Mouse (Mus musculus): ENCODE measurements around the gene Samm50. TPM values are rescaled to one million over a fixed set of nuclear protein-coding genes. Genes with fewer than 3 reads are reported as not detected.

Gene Samm50
- polyA plus RNA-seq, 1 experiment from 2014 or later = 90.6 TPM

DNA sequence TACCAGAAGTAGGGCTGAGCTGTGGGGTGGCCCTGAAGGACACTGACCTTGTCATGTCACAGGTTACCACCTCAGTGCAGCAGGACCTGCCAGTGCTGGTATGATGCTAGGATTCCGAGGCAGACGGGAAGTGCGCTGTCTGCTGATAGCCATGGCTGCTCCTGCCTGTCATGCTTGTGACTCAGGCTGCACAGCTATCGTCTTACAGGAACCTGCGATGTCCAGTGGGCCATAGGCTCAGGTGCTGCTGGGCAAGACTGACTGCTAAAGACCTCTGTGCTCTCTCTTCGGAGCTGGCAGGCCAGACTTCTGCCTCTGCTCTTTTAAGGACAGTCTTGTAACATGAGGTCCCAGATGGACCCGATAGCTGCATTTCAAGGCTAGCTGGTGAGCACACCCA lies 22.4 kb downstream of the Samm50 start:
- 86% methylated on average over 7 of the region's 7 CpGs for whole genome bisulfite sequencing

DNA sequence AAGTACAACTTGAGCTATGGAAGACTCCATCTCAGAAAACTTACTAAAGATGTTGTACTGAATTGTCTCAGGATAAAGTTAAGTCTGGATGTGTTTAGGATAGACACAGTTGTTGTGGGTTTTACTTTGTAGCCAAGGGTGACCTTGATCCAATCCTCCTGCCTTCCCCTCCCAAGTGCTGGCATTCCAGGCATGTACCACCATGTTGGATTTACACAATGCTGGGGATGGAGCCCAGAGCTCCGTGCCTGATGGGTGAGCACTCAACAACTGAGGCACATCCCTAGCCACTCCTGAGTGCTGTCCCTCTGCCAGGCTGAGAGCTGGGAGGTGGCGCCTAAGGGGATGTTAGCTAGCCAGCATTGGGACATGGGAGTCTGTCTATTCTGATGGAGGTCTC lies 23.2 kb downstream of the Samm50 start:
- peaks cover 5% of the 10 kb centered on the region; the same call in 1 of the 2 replicates for H3K36me3 ChIP-seq (ENCODE audit: control insufficient read depth, insufficient read depth, low read length)
- H3K27me3 ChIP-seq (ENCODE audit: control insufficient read depth, insufficient read depth, low read depth, low read length) = no peaks in the 10 kb centered on the region
- peaks cover 9% of the 10 kb centered on the region; the same call in 1 of the 2 replicates for H3K4me1 ChIP-seq (ENCODE audit: control insufficient read depth, insufficient read depth, low read length)
- ATAC-seq = no peak
- H3K9me3 ChIP-seq (replicated peaks; ENCODE audit: control insufficient read depth, low read length, poor library complexity, severe bottlenecking) = no peaks in the 10 kb centered on the region
- no peak overlapping the region for H3K9ac ChIP-seq (ENCODE audit: low read depth, low read length)
- no peak overlapping the region for H3K4me2 ChIP-seq (ENCODE audit: low read length)
- 90% methylated on average over 2 of the region's 2 CpGs for WGBS
- no peak overlapping the region for H3K4me3 ChIP-seq (ENCODE audit: low read depth, low read length)
- H3K27ac ChIP-seq (ENCODE audit: low read length) = no peak overlapping the region

More for the DNA sequence above, 22.4 kb downstream of the Samm50 start:
- Histone ChIP-seq H3K27me3 (ENCODE audit: control insufficient read depth, insufficient read depth, low read depth, low read length) (no peaks in the 10 kb centered on the region), H3K9me3 (replicated peaks; ENCODE audit: control insufficient read depth, low read length, poor library complexity, severe bottlenecking) (no peaks in the 10 kb centered on the region), H3K36me3 (ENCODE audit: control insufficient read depth, insufficient read depth, low read length) (peaks cover 11% of the 10 kb centered on the region; the same call in 1 of the 2 replicates), H3K4me1 (ENCODE audit: control insufficient read depth, insufficient read depth, low read length) (peaks cover 9% of the 10 kb centered on the region; the same call in 1 of the 2 replicates), H3K9ac (ENCODE audit: low read depth, low read length) (no peak overlapping the region), H3K4me2 (ENCODE audit: low read length) (no peak overlapping the region), H3K4me3 (ENCODE audit: low read depth, low read length) (no peak overlapping the region), H3K27ac (ENCODE audit: low read length) (no peak overlapping the region)
- no peak for ATAC-seq

DNA sequence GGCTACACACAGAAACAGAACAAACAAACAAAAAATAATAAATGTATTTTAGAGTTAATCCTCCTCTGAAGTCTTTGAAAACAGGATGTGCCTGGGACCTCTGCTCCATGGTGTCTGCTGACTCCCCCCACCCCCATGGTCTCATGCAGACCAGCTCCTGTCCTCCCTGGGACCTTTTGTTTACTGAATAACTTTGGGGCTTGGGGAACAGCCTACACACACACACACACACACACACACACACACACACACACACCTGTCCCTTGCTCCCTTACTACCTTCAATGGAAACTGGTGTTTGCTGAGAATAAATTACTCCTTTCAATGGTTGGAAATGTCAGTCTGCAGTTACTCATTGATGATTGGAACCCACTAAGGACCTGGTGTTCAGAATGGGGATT lies 24.0 kb downstream of the Samm50 start:
- H3K4me2 ChIP-seq (ENCODE audit: low read length) = no peak overlapping the region
- no peaks in the 10 kb centered on the region for H3K9me3 ChIP-seq (replicated peaks; ENCODE audit: control insufficient read depth, low read length, poor library complexity, severe bottlenecking)
- H3K27ac ChIP-seq (ENCODE audit: low read length) = no peak overlapping the region
- no peak overlapping the region for H3K4me3 ChIP-seq (ENCODE audit: low read depth, low read length)
- peaks cover 9% of the 10 kb centered on the region; the same call in 1 of the 2 replicates for H3K4me1 ChIP-seq (ENCODE audit: control insufficient read depth, insufficient read depth, low read length)
- no peak overlapping the region for H3K9ac ChIP-seq (ENCODE audit: low read depth, low read length)
- no peaks in the 10 kb centered on the region; the same call in 1 of the 2 replicates for H3K36me3 ChIP-seq (ENCODE audit: control insufficient read depth, insufficient read depth, low read length)
- no peaks in the 10 kb centered on the region for H3K27me3 ChIP-seq (ENCODE audit: control insufficient read depth, insufficient read depth, low read depth, low read length)
- no peak for ATAC-seq

DNA sequence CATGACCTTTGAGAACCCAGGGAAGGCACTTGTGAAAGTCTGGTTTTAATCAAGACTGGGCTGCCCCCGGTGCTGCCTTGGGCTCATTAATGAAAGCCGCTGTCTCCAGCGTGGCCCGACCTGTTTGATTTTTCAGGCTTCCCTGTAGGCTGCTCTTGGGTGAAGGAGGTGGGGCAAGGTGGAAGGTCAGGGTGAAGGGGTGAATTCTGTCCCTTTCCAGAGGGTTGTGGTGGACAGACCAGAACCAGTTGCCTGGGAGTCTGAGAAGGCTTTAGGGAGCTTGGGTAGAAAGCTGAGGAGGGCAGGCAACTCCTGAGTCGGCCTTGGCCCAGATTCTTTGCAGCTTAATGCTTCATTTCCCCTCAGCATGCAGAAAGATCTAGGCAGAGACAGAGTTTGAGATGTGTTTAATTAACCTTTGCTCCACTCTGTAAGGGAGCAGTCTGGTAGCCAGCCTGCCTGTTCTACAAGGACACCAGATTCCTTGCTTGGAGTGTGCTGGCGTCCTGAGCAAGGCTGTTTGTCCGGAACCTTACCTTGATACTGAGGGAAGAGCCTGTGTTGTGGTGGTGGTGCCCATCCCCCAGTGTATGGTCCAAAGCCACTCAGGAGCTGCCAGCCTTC lies 24.5 kb downstream of the Samm50 start:
- Histone ChIP-seq H3K36me3 (ENCODE audit: control insufficient read depth, insufficient read depth, low read length) (no peaks in the 10 kb centered on the region), H3K9me3 (replicated peaks; ENCODE audit: control insufficient read depth, low read length, poor library complexity, severe bottlenecking) (no peaks in the 10 kb centered on the region), H3K4me1 (ENCODE audit: control insufficient read depth, insufficient read depth, low read length) (peaks cover 9% of the 10 kb centered on the region; the same call in 1 of the 2 replicates), H3K27ac (ENCODE audit: low read length) (peak overlapping the region; percentile 10; the same call in 1 of the 2 replicates), H3K9ac (ENCODE audit: low read depth, low read length) (no peak overlapping the region), H3K4me2 (ENCODE audit: low read length) (no peak overlapping the region), H3K27me3 (ENCODE audit: control insufficient read depth, insufficient read depth, low read depth, low read length) (no peaks in the 10 kb centered on the region), H3K4me3 (ENCODE audit: low read depth, low read length) (no peak overlapping the region)
- WGBS = 32% methylated on average over 7 of the region's 7 CpGs
- no peak for ATAC-seq

DNA sequence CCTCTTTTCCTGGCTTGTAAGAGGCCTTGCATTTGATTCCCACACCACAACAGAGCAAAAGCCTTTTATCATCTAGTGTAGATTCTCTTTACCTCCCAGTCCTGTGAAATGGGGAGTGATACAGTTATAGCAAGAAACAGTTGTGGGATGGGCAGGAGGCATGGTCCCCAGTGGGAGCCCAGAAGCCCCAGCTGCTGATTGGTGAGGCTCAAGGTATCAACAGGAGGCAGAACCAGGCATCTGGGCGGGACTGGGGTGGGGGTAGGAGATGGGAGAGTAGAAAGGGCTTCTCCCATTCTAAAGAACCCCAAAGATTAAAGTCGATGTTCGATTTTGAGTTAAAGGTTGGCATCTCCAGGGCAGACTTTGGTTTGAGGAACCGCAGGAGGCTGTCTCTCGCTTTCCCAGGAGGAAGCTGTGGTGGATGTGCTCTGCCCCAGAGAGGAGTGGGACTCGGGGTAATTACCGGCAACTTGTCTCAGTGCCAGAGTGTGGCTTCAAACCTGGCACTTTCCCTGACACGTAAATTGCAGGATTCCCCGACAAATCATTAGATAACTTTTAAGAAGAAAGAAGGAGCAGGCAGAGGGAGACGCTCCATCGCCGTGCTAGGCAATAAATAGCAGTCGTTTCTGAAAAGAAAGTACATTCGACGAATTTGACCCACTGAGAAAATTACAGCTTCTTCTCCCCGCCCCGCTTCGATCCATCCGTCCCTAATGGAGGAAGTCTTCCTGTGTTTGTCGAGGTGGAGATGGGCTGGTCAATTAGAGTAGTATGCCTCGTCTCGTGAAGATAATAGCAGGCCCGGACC lies 26.1 kb downstream of the Samm50 start:
- no peaks in the 10 kb centered on the region for H3K36me3 ChIP-seq (ENCODE audit: control insufficient read depth, insufficient read depth, low read length)
- H3K4me3 ChIP-seq (ENCODE audit: low read depth, low read length) = no peak overlapping the region
- H3K27ac ChIP-seq (ENCODE audit: low read length) = peak overlapping the region; percentile 5; the same call in 1 of the 2 replicates
- H3K27me3 ChIP-seq (ENCODE audit: control insufficient read depth, insufficient read depth, low read depth, low read length) = no peaks in the 10 kb centered on the region
- H3K9me3 ChIP-seq (replicated peaks; ENCODE audit: control insufficient read depth, low read length, poor library complexity, severe bottlenecking) = no peaks in the 10 kb centered on the region
- no peak overlapping the region for H3K9ac ChIP-seq (ENCODE audit: low read depth, low read length)
- 49% methylated on average over 23 of the region's 23 CpGs for WGBS
- peaks cover 6% of the 10 kb centered on the region; the same call in 1 of the 2 replicates for H3K4me1 ChIP-seq (ENCODE audit: control insufficient read depth, insufficient read depth, low read length)
- no peak overlapping the region for H3K4me2 ChIP-seq (ENCODE audit: low read length)
- no peak for ATAC-seq

DNA sequence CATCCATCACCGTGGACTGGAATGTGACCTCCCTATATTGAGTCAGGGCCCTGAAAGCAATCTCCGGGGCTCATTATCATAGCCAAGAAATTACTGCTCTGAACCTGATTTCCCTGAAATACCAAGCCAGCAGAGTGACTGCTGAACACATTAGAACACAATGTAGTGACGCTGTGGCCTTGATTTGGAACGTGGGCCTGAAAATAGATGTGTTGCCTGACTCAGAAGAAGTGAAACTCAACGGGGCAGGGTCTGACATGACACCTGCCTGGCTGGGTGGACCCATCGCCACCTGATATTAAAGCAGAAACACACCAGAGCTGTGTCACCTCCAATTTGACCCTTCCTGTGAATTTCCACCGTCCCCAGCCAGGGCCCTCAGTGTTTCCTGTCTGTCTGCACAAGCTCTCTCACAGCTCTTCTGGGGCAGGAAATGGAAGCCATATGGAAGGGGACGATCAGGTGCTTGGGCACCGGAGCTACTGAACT lies 26.8 kb downstream of the Samm50 start:
- WGBS = 55% methylated on average over 9 of the region's 9 CpGs
- no peak for ATAC-seq
- Histone ChIP-seq H3K27ac (ENCODE audit: low read length) (peak overlapping the region; percentile 5; the same call in 1 of the 2 replicates), H3K27me3 (ENCODE audit: control insufficient read depth, insufficient read depth, low read depth, low read length) (no peaks in the 10 kb centered on the region), H3K36me3 (ENCODE audit: control insufficient read depth, insufficient read depth, low read length) (no peaks in the 10 kb centered on the region), H3K9me3 (replicated peaks; ENCODE audit: control insufficient read depth, low read length, poor library complexity, severe bottlenecking) (no peaks in the 10 kb centered on the region), H3K9ac (ENCODE audit: low read depth, low read length) (no peak overlapping the region), H3K4me2 (ENCODE audit: low read length) (no peak overlapping the region), H3K4me3 (ENCODE audit: low read depth, low read length) (no peak overlapping the region), H3K4me1 (ENCODE audit: control insufficient read depth, insufficient read depth, low read length) (peaks cover 12% of the 10 kb centered on the region; the same call in 1 of the 2 replicates)

DNA sequence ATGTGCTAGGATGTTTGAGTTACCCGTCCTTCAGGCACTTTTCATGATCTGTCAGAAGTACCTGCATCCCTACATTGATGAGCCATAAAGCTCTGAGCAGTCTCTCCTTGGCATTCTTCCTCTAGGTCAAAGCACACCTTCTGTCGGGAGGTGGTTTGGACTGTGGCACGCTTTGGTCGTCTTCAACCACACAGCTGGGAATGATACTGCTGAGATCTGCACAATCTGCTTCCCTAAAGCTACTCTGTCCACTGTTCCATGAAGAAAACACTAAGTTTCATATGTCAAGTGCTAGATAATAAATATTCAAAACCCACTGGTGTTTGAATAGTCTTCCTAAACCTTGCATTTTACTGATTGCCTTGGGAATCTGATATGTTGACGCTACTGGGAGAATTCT lies 29.5 kb downstream of the Samm50 start:
- no peak for ATAC-seq
- Histone ChIP-seq H3K27ac (ENCODE audit: low read length) (no peak overlapping the region), H3K4me3 (ENCODE audit: low read depth, low read length) (no peak overlapping the region), H3K9ac (ENCODE audit: low read depth, low read length) (no peak overlapping the region), H3K4me2 (ENCODE audit: low read length) (no peak overlapping the region), H3K9me3 (replicated peaks; ENCODE audit: control insufficient read depth, low read length, poor library complexity, severe bottlenecking) (no peaks in the 10 kb centered on the region), H3K4me1 (ENCODE audit: control insufficient read depth, insufficient read depth, low read length) (peaks cover 22% of the 10 kb centered on the region; the same call in 1 of the 2 replicates), H3K36me3 (ENCODE audit: control insufficient read depth, insufficient read depth, low read length) (no peaks in the 10 kb centered on the region), H3K27me3 (ENCODE audit: control insufficient read depth, insufficient read depth, low read depth, low read length) (no peaks in the 10 kb centered on the region)
- WGBS = 79% methylated on average over 5 of the region's 5 CpGs

DNA sequence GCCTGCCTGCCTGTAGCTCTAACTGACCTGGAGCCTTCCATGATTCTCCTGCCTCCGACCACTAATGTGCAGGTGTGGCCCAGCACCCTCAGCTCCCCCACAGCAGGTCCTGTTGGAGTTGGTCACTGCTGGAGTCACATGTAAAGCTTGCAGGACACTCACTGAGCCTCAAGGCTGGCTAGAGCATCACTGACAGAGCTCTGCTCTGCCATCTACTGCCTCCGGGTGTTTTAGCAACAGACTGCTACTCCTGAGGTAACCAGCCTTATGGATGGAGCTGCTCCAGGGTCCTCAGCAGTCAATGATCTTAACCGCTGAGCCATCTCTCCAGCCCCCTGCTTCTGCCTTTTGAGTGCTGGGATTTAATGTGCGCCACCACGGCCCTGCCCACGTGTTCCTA lies 31.4 kb downstream of the Samm50 start:
- no peak for ATAC-seq
- H3K4me2 ChIP-seq (ENCODE audit: low read length) = no peak overlapping the region
- H3K9me3 ChIP-seq (replicated peaks; ENCODE audit: control insufficient read depth, low read length, poor library complexity, severe bottlenecking) = no peaks in the 10 kb centered on the region
- 35% methylated on average over 6 of the region's 6 CpGs for WGBS
- peak overlapping the region; percentile 57; the same call in 1 of the 2 replicates for H3K27ac ChIP-seq (ENCODE audit: low read length)
- no peaks in the 10 kb centered on the region for H3K27me3 ChIP-seq (ENCODE audit: control insufficient read depth, insufficient read depth, low read depth, low read length)
- no peak overlapping the region for H3K9ac ChIP-seq (ENCODE audit: low read depth, low read length)
- no peak overlapping the region for H3K4me3 ChIP-seq (ENCODE audit: low read depth, low read length)
- H3K4me1 ChIP-seq (ENCODE audit: control insufficient read depth, insufficient read depth, low read length) = peaks cover 28% of the 10 kb centered on the region
- no peaks in the 10 kb centered on the region for H3K36me3 ChIP-seq (ENCODE audit: control insufficient read depth, insufficient read depth, low read length)

DNA sequence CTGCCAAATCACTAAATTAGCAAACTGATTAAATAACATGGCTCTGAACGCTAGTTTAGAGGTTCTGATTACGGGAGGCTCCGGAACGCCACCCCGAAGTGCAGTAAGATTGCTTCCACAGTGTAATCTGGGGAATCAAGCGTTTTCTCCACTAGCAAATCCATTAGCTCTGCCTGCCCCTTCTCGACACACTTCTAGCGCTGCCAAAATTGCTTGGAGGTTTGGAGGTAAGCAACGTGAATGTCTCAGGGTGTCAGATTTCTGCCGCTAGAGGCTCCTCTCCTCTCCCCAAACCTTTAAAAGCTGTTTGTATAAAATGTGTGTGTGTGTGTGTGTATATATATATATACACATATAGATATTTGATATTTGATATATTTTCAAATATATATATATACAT lies 32.7 kb downstream of the Samm50 start:
- no peak for ATAC-seq
- no peaks in the 10 kb centered on the region for H3K9me3 ChIP-seq (replicated peaks; ENCODE audit: control insufficient read depth, low read length, poor library complexity, severe bottlenecking)
- no peaks in the 10 kb centered on the region for H3K36me3 ChIP-seq (ENCODE audit: control insufficient read depth, insufficient read depth, low read length)
- H3K27ac ChIP-seq (ENCODE audit: low read length) = no peak overlapping the region
- H3K27me3 ChIP-seq (ENCODE audit: control insufficient read depth, insufficient read depth, low read depth, low read length) = no peaks in the 10 kb centered on the region
- peaks cover 28% of the 10 kb centered on the region for H3K4me1 ChIP-seq (ENCODE audit: control insufficient read depth, insufficient read depth, low read length)
- 37% methylated on average over 10 of the region's 10 CpGs for WGBS
- H3K9ac ChIP-seq (ENCODE audit: low read depth, low read length) = no peak overlapping the region
- H3K4me3 ChIP-seq (ENCODE audit: low read depth, low read length) = no peak overlapping the region
- no peak overlapping the region for H3K4me2 ChIP-seq (ENCODE audit: low read length)
